Mouse (Mus musculus) forelimb bud, embryonic 11.5 days (tissue): ENCODE data around the gene Stk11.
A peak's percentile ranks its signal among the peaks of the same experiment; 100 is the strongest.
"Not testable (repeated sequence)": the region's sequence is repeated elsewhere in the genome, so short reads cannot be mapped to it uniquely, and the experiment has no call there.

Experiments used
- DNase-seq: peaks from one replicate; pipeline ENCODE4 v3.0.0-alpha.2; 2012; ENCODE audit warnings: low read depth, low spot score

The Stk11 gene

DNA sequence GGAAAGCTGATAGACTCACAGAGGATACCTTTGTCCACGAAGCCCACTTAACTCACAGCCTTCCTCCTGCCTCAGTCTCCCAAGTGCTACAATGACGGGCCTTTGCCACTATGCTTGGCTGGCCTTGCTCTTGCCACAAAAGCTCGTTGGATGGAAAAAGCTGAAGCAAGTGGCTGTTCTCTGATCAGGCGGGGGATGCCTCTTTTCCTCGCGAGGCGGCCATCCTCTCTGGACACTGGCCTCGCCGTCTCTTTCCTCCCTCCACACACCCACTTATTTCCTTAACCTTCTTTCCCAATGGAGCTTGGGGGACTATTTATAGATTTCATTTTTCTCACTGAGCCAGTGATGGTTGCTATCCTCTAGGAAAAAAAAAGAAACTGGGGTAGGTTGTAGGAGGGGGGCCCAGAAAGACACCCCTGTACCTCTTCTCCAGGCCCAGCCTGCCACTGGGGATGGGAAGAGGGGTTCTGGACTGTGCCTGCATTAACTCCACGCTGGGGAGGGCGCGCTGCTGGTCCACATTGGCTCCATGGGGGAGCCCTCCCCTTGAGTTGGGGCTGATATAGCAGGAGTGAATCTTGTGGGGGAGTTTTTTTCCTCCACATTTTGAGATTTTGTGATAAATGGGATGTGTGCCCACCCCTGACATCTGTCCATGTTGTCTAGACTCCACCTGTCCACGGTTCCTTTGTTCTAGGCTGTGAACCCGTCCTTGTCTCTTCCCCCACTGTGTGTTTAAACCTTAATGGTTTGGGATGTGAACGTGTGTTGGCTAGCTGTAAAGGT is 41.7 kb downstream of the Stk11 start:
- DNase-seq, result no peak

DNA sequence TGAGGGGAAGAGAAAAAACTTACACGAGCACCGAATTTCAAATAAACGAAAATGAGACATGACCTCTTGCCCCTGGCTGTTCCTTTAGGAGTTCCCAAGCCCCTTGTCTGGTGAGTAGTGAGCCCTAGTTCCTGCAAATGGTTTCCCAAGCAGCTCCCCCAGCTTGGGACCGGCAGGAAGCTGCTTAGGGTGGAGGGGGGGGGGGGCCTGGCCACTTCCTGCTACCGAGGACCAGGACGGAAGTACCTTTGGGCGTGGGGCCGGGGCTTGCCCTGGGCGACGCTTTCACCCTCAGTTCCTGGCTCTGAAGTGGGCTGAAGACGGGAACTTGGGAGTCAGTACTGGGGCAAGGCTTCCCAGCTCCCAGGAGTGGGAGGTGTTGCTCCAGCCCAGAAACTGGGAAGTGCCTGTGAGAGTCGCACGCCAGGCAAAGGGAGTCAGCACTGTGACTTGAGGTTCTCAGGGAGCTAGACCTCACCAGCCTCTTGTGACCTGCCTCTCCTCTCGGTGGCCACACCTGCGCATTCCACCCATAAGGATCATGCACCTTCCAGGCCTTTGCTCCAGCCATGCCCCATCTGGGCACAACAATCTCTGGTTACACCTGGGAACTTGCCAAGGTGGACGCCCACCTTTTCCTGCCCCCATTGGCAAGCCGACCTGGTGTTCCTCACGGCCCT is 42.8 kb downstream of the Stk11 start:
- no peak for DNase-seq

DNA sequence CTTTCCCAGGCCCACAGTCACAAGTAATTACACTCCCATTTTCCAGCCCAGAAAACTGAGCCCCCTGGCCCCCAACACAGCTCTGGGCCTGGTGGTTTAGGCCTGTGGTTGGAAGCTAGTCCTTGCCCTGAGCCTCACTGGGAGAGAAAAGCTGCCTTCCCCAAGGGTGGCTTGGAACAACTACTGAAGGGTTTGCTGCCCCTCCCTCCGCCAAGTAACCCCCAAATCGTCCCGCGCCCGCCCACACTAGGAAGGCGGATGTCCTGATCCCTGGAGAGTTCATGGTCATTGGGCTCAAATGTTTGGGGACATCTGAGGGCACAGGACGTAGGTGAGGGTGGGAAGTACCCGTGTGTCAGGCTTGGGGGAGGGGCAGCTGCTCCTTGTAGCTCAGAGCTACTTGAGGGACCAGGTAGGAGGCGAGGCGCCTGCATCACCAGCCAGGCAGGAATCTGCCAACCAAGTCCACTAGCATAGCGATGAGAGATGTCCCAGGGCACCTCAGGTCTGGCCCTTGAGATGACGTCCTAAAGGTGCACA is 43.5 kb downstream of the Stk11 start:
- DNase-seq, result peak; percentile 70

DNA sequence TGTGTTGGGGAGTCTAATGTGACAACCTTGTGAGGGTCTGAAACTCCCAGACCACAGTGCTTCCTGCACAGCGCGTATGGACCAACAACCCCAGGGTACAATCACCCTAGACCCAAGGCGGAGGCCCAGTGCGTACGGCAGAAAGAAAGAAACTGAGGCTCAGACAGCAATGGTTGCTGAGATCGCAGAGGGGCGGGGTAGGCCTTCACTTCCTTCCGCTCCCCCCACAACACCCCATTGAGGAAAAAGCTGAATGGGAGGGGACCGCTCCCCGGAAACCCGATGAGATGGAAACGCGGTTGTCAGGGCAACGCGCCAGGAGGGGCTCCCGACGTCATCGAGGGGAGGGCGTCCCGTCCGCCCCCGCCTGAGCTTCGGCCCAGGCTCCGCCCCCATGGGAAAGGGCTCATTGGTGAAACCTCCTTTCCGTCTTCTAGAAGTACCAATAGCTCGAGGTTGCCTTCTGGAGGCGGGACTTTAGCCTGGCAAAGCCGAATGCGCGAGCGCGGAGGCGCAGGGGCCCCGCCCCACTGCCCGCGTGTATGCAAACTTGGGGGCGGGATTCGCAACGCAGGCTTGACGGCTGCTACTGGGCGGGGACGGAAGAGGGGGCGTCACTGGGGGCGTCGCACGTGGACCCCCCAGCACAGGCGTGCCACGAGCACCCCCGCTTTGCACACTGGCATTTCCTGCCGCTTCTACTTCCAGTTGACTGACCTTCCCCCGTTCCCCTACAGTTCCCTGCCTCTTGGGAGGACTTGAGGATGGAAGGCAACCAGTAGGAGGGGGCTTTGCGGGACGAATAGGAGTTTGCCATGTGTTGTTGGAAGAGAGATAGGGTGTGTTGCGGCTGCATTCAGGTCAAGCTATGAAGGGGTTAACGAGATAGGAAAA is 44.2 kb downstream of the Stk11 start:
- peak; percentile 99 for DNase-seq

GRCm38 (mm10) chr10:80160455-80161371 is 45.1 kb downstream of the Stk11 start:
- DNase-seq, result no peak

- DNase-seq, result peak; percentile 62
Measured at GRCm38 (mm10) chr10:80161522-80162242, 46.1 kb downstream of the Stk11 start.

DNA sequence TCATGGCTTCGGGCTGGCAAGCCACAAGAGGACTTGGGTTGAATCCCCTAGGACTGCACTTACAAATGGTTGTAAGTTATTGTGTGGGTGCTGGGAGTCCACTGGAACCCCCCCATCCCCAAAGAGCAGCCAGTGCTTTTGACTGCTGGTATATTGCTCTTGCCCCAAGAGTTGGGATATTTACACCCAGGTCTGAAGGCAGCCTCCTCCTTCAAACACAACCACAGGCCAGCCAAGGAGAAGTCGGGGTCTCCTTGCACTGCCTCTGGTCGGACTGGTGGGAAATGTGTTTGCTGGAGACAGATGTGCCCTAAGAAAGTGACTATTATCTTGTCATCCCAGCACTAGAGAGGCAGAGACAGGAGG is 46.6 kb downstream of the Stk11 start:
- DNase-seq, result no peak

- DNase-seq, result no peak
Measured at GRCm38 (mm10) chr10:80162716-80163299, 47.2 kb downstream of the Stk11 start.

DNA sequence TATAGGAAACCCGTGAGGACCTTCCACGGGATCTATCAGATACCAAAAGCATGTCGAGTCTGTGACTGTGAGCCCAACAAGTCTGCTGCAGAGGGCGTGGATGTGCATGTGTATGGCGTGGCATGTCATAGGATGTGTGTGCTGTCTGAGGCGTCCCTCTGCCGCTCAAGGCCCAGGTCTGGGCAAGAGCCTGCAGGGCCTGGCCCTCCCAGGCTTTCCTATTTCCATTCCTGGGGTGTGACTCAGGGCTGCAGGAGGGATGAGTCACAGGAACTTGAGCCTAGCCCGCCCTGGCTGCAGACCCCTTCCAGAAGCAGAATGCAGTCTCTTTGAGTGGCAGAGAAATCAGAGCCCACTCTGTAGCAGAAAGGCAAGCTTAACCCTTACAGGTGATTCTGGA is 48.1 kb downstream of the Stk11 start:
- DNase-seq, result no peak

DNA sequence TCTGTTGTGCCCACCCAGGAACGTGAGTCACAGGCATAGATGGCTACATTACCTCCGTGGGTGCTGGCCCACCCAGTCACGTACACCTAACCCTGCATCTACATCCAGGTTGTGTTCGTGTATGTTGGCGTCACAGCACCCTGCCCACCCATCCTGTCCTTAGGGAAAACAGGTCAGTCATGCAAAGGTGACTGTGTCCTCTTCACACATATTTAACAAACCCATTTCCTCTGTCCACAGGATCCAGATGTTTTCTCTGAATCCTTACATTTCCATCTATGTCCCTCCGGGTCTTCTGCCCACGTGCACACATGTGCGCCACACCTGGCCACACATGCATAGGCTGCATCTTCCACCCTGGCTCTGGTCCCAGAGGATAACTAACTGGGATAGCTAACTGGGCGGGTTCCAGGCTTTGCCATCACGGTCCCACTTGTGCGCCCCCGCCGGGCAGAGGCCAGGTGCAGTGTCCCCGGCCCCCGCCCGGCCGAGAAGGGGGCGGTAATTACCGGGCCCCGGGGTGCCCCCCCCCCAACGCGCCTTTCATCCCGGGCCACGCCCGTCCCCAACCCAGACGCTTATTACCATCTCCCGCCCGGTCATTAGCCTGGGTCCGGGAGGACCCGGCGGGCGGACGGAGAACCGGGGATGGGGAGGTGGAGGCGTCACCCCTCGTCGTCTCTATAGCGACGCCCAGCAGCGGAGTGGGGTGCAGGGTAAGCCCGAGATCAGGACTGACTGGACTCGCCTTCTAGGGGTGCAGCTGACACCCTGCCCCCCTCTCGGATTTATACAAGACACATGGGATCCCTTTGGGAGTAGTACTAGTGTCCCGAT is 48.8 kb downstream of the Stk11 start:
- no peak for DNase-seq

GRCm38 (mm10) chr10:80164998-80165344 is 49.4 kb downstream of the Stk11 start:
- peak; percentile 95 for DNase-seq

- DNase-seq, result no peak
Measured at GRCm38 (mm10) chr10:80165392-80166128, 50.0 kb downstream of the Stk11 start, which contains the start of gene Cirbp. TSS of gene Cirbp (plus strand) at chr10:80165985.

DNA sequence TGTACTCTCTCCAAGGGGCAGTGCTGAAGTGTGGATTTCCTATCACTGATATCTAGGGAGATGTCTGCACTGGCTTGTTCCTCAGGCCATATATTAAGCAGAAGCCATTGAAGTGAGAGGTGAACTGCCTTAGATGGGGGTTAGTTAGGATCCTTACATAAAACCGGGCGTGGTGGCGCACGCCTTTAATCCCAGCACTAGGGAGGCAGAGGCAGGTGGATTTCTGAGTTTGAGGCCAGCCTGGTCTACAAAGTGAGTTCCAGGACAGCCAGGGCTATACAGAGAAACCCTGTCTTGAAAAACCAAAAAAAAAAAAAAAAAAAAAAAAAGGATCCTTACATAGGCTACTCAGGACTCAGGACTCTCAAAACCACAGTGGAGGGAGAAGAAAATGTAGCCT is 50.5 kb downstream of the Stk11 start:
- not testable (repeated sequence) for DNase-seq

- peak; percentile 99 for DNase-seq
Measured at GRCm38 (mm10) chr10:80167460-80168037, 51.9 kb downstream of the Stk11 start.

GRCm38 (mm10) chr10:80168038-80168661 is 52.5 kb downstream of the Stk11 start:
- DNase-seq, result peak; percentile 96

- no peak for DNase-seq
Measured at GRCm38 (mm10) chr10:80169070-80169469, 53.5 kb downstream of the Stk11 start.

- no peak for DNase-seq
Measured at GRCm38 (mm10) chr10:80169651-80170050, 54.0 kb downstream of the Stk11 start.
